In the genomic region with DNA sequence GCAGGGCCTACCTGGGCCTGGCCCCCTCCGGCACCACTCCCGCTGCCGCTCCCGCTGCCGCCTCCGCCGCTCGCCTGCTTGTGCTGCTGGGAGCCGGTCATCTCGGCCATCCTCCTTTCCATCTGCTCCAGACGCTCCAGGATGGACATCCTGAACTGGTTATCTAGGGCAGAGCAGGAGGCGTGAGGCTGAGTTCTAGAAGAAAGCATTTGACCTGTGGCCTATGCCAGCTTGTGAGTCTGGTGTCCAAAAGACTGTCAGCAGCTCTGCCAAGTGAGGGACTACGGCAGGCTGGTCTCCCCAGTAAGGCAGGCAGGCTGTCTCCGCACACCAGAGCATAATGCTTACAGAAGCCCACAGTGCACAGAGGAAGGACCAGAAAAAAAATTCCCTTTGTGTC, we compare ENCODE assay signal across 16 mouse cellular contexts. TPM values are rescaled to one million over a fixed set of nuclear protein-coding genes. Genes with fewer than 3 reads are reported as not detected.
DNase-seq lines count a peak whose midpoint lies in the region; ATAC-seq and TF ChIP-seq lines count a peak whose summit lies in the region.
"Had no signal": no experiment of that assay in that cellular context is flagged by ENCODE, and none has a peak within 500 bp of the region (broad histone marks: within the 10 kb centered on the region; RNA-seq: fewer than 3 reads in every experiment).

No protein-coding gene starts in this region.

- peak overlapping the region; percentile 66 for H3K27ac ChIP-seq in heart, adult 2 months
- H3K27ac ChIP-seq in heart, embryonic 11.5 days (ENCODE audit: low read depth, low read length), result no peak overlapping the region; the same call in 1 of the 2 replicates
- peak overlapping the region; percentile 54 for H3K27ac ChIP-seq in forebrain, embryonic 15.5 days (replicated peaks)
- H3K27ac ChIP-seq: hindbrain, embryonic 15.5 days; kidney, embryonic 15.5 days had no signal

- no peaks in the 10 kb centered on the region for H3K27me3 ChIP-seq in heart, adult 2 months (ENCODE audit: control insufficient read depth, insufficient read depth, low read length)
- no peaks in the 10 kb centered on the region for H3K27me3 ChIP-seq in heart, embryonic 11.5 days (ENCODE audit: control insufficient read depth, insufficient read depth, low read length)
- no peaks in the 10 kb centered on the region for H3K27me3 ChIP-seq in E14TG2a.4 (ENCODE audit: insufficient read depth, low read length)
- H3K27me3 ChIP-seq in forebrain, embryonic 15.5 days, result no peaks in the 10 kb centered on the region
- H3K27me3 ChIP-seq: CH12.LX; hindbrain, embryonic 15.5 days; kidney, embryonic 15.5 days had no signal

- peak overlapping the region; percentile 69 for H3K9ac ChIP-seq in heart, adult 2 months (ENCODE audit: low read depth, low read length)
- H3K9ac ChIP-seq in heart, embryonic 11.5 days (ENCODE audit: low read depth, low read length), result no peak overlapping the region
- H3K9ac ChIP-seq in forebrain, embryonic 15.5 days (replicated peaks), result no peak overlapping the region
- H3K9ac ChIP-seq: hindbrain, embryonic 15.5 days; kidney, embryonic 15.5 days; liver, postnatal 0 days had no signal

- DNase-seq in heart, adult 2 months, result peak in 1 of 2 experiments; percentile 65
- DNase-seq in right cerebral cortex, postnatal 25 days, result no peak
- no peak for DNase-seq in retina, embryonic 14.5 days (ENCODE audit: low spot score)
- DNase-seq in left cerebral cortex, adult 18-20 months (ENCODE audit: low spot score in 2 of 2), result no peak
- DNase-seq: liver, postnatal 0 days; thymus, adult 2 months had no signal

- peak; percentile 65 for TF ChIP-seq EP300 in heart, adult 2 months (IDR thresholded peaks at IDR 0.05; ENCODE audit: insufficient read depth, low read depth, low read length)

- H3K36me3 ChIP-seq in heart, adult 2 months (ENCODE audit: control insufficient read depth, insufficient read depth, low read length), result no peaks in the 10 kb centered on the region; the same call in 1 of the 2 replicates
- H3K36me3 ChIP-seq in heart, embryonic 11.5 days (ENCODE audit: control insufficient read depth, insufficient read depth, low read length), result peaks cover 10% of the 10 kb centered on the region; the same call in 1 of the 2 replicates
- peaks cover 26% of the 10 kb centered on the region for H3K36me3 ChIP-seq in E14TG2a.4 (ENCODE audit: insufficient read depth, low read length)
- peaks cover 46% of the 10 kb centered on the region for H3K36me3 ChIP-seq in forebrain, embryonic 15.5 days

- TF ChIP-seq CTCF in heart, adult 2 months (IDR thresholded peaks at IDR 0.05), result no peak
- no peak for TF ChIP-seq CTCF in E14TG2a.4 (conservative IDR thresholded peaks at IDR 0.05; ENCODE audit: low read length)

- no peaks in the 10 kb centered on the region for H3K9me3 ChIP-seq in heart, embryonic 11.5 days (replicated peaks; ENCODE audit: control insufficient read depth, low read length)
- H3K9me3 ChIP-seq in E14TG2a.4 (ENCODE audit: low read length), result no peaks in the 10 kb centered on the region
- H3K9me3 ChIP-seq in forebrain, embryonic 15.5 days, result no peaks in the 10 kb centered on the region
- H3K9me3 ChIP-seq: hindbrain, embryonic 15.5 days; kidney, embryonic 15.5 days had no signal

- no peak overlapping the region for H3K4me2 ChIP-seq in heart, embryonic 11.5 days
- no peak overlapping the region for H3K4me2 ChIP-seq in forebrain, embryonic 15.5 days (replicated peaks)
- H3K4me2 ChIP-seq: hindbrain, embryonic 15.5 days; kidney, embryonic 15.5 days had no signal

- no peak for ATAC-seq in heart, embryonic 11.5 days (replicated peaks; ENCODE audit: insufficient number of reproducible peaks, low FRiP score, low TSS enrichment)
- peak; percentile 89 for ATAC-seq in cerebellum, adult (ENCODE audit: insufficient number of reproducible peaks, low FRiP score, low TSS enrichment)
- ATAC-seq in forebrain, embryonic 15.5 days (replicated peaks), result no peak
- ATAC-seq: liver, postnatal 0 days had no signal

- 0 out of 2 replicates have a peak, but pooled peaks have one; percentile 41 for TF ChIP-seq POLR2A in heart, adult 2 months (IDR thresholded peaks at IDR 0.05; ENCODE audit: insufficient read depth, low read depth, low read length)

- H3K79me2 ChIP-seq in heart, adult 2 months (replicated peaks; ENCODE audit: control insufficient read depth, insufficient read depth, low read length), result no peaks in the 10 kb centered on the region

- H3K4me1 ChIP-seq in heart, adult 2 months (ENCODE audit: control insufficient read depth, insufficient read depth, low read length), result peaks cover 3% of the 10 kb centered on the region; the same call in 1 of the 2 replicates
- peaks cover 29% of the 10 kb centered on the region for H3K4me1 ChIP-seq in heart, embryonic 11.5 days (ENCODE audit: control insufficient read depth, insufficient read depth, low read length)
- H3K4me1 ChIP-seq in E14TG2a.4 (replicated peaks; ENCODE audit: low read depth, low read length), result peaks cover 47% of the 10 kb centered on the region
- peaks cover 27% of the 10 kb centered on the region for H3K4me1 ChIP-seq in forebrain, embryonic 15.5 days

- no peak overlapping the region for H3K4me3 ChIP-seq in heart, adult 2 months
- no peak overlapping the region for H3K4me3 ChIP-seq in heart, embryonic 11.5 days (ENCODE audit: low read depth, low read length)
- peak overlapping the region; percentile 55 for H3K4me3 ChIP-seq in E14TG2a.4 (replicated peaks; ENCODE audit: low read length)
- no peak overlapping the region for H3K4me3 ChIP-seq in forebrain, embryonic 15.5 days
- H3K4me3 ChIP-seq: hindbrain, embryonic 15.5 days; kidney, embryonic 15.5 days had no signal

- 56% methylated on average over 14 of the region's 14 CpGs for WGBS in heart, adult 2 months
- WGBS in heart, embryonic 11.5 days (ENCODE audit: insufficient replicate concordance), result 84% methylated on average over 14 of the region's 14 CpGs
- 86% methylated on average over 14 of the region's 14 CpGs for WGBS in forebrain, embryonic 15.5 days

- intact Hi-C loops in heart, adult 2 months (cut with DNase I), result no loop called here

RNA-seq across cellular contexts. Expression of gene Gm13090, which starts 0.6 kb away (rescaled TPM):
- total RNA-seq in heart, adult 2 months (2021), result under 1 TPM in 1 of 2 experiments, not detected in 1; 0.34 TPM
- polyA plus RNA-seq in heart, adult 2 months (2012; rRNA removed), result 0.35 and 0.41 TPM in 2 replicates
- polyA plus RNA-seq in heart, embryonic 11.5 days (2014; fragmentation: Nextera tagmentation; extraction: Ambion mirVana), result 0.21 TPM in 1 of 2 replicates, not detected in the other
- 0.24 TPM in 1 of 2 replicates, not detected in the other for polyA plus RNA-seq in forebrain, embryonic 15.5 days (2015; fragmentation: Nextera tagmentation; extraction: Ambion mirVana)
- total RNA-seq in left cerebral cortex, adult 18-20 months (2021), result not detected
- total RNA-seq: adrenal gland, postnatal 4 days; CH12.LX; left cerebral cortex, postnatal 14 days; megakaryocyte progenitor cell, adult 5-6 weeks had no signal
- polyA plus RNA-seq: hindbrain, embryonic 15.5 days; kidney, embryonic 15.5 days; liver, postnatal 0 days; thymus, adult 2 months had no signal

RNA-seq across cellular contexts. Expression of gene Vamp3, which starts 31.1 kb away (rescaled TPM):
- 10 to 100 TPM; 47.8 to 63.1 TPM for total RNA-seq in heart, adult 2 months (2021)
- polyA plus RNA-seq in heart, adult 2 months (2012; rRNA removed), result 38.0 and 77.6 TPM in 2 replicates
- polyA plus RNA-seq in heart, embryonic 11.5 days (2014; fragmentation: Nextera tagmentation; extraction: Ambion mirVana), result 88.5 and 102 TPM in 2 replicates
- 69.3 and 69.4 TPM in 2 replicates for polyA plus RNA-seq in forebrain, embryonic 15.5 days (2015; fragmentation: Nextera tagmentation; extraction: Ambion mirVana)
- 10 to 100 TPM; 28.6 to 28.8 TPM for total RNA-seq in left cerebral cortex, adult 18-20 months (2021)

RNA-seq across cellular contexts. Expression of gene Per3, which starts 44.4 kb away (rescaled TPM):
- 10 to 100 TPM in 1 of 2 experiments, 1 to 10 TPM in 1; 2.2 to 11.1 TPM for total RNA-seq in heart, adult 2 months (2021)
- 12.2 and 15.3 TPM in 2 replicates for polyA plus RNA-seq in heart, adult 2 months (2012; rRNA removed)
- 6.6 and 6.7 TPM in 2 replicates for polyA plus RNA-seq in heart, embryonic 11.5 days (2014; fragmentation: Nextera tagmentation; extraction: Ambion mirVana)
- polyA plus RNA-seq in forebrain, embryonic 15.5 days (2015; fragmentation: Nextera tagmentation; extraction: Ambion mirVana), result 3.0 and 3.3 TPM in 2 replicates
- total RNA-seq in left cerebral cortex, adult 18-20 months (2021), result 10 to 100 TPM; 22.2 to 24.4 TPM
